Mouse (Mus musculus) heart, embryonic 16.5 days (tissue): ENCODE measurements around the gene Tspear. TPM values are rescaled to one million over a fixed set of nuclear protein-coding genes. Genes with fewer than 3 reads are reported as not detected.

Experiments used
- ATAC-seq: fragments of 200-750 bp; cut with Nextera tagmentation; replicated peaks from 2 replicates; pipeline ENCODE4 v1.8.0; 2017; ENCODE audit warnings: moderate number of reproducible peaks; ENCODE audit not compliant: insufficient read depth, low FRiP score; ENCODE audit errors: extremely low read depth
- H3K27ac ChIP-seq: fragments of 300-500 bp; sonication (generic); 2 replicates; pipeline ENCODE4 v1.5.1; 2014; ENCODE audit warnings: mild to moderate bottlenecking, low read length, control low read depth, moderate library complexity
- H3K27me3 ChIP-seq: fragments of 300-500 bp; sonication (generic); 2 replicates; pipeline ENCODE4 v1.6.1; 2014; ENCODE audit warnings: low read length, mixed read lengths; ENCODE audit not compliant: control insufficient read depth, insufficient read depth
- H3K36me3 ChIP-seq: fragments of 300-500 bp; sonication (generic); 2 replicates; pipeline ENCODE4 v1.6.1; 2014; ENCODE audit not compliant: control insufficient read depth, insufficient read depth
- H3K4me1 ChIP-seq: fragments of 300-500 bp; sonication (generic); 2 replicates; pipeline ENCODE4 v1.6.1; 2014; ENCODE audit warnings: low read length, mixed read lengths; ENCODE audit not compliant: control insufficient read depth, insufficient read depth
- H3K4me2 ChIP-seq: fragments of 300-500 bp; sonication (generic); 2 replicates; pipeline ENCODE4 v1.6.1; 2014; ENCODE audit warnings: low read depth, mild to moderate bottlenecking, control low read depth, low read length
- H3K4me3 ChIP-seq: fragments of 300-500 bp; sonication (generic); 2 replicates; pipeline ENCODE4 v1.5.1; 2014; ENCODE audit warnings: mild to moderate bottlenecking, control low read depth, low read length
- H3K9ac ChIP-seq: fragments of 300-500 bp; sonication (generic); 2 replicates; pipeline ENCODE4 v1.6.1; 2014; ENCODE audit warnings: low read length, control low read depth
- H3K9me3 ChIP-seq: fragments of 300-500 bp; sonication (generic); replicated peaks from 2 replicates; pipeline ENCODE4 v1.6.1; 2016; ENCODE audit warnings: low read length; ENCODE audit not compliant: control insufficient read depth
- WGBS: fragments of 180-500 bp; shearing (Covaris S2); extraction: QIAGEN DNeasy Blood & Tissue Kit; methylation state at CpG from one replicate; pipeline ENCODE4 v1.1.7; 2014; 5-methylcytosine and 5-hydroxymethylcytosine counted together
- polyA plus RNA-seq: library from polyadenylated mRNA; unstranded; fragments of >200 nt; fragmentation: Nextera tagmentation; extraction: Ambion mirVana; gene quantifications from 2 replicates; pipeline ENCODE4 v1.2.1, GENCODE M21; 2015

Tspear gene
- polyA plus RNA-seq, 1 experiment from 2014 or later: 0.28 TPM

DNA sequence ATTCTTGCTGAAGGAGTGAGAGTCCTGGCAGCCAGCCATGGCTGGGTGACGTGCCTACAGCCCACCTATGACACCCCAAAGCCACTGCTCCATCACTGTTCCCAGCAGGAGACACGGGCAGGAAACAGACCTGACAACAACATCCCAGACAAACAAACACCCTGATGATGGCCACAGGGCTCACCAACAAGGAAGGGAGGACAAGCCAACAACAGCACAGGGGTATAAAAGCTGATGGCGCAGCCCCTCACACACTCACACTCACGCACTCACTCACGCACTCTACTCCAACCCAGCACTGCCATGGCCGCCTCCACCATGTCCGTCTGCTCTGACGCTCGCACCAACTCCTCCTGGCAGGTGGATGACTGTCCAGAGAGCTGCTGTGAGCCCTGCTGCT lies 166.2 kb downstream of the Tspear start, which contains the start of gene Gm10318:
TSS of gene Gm10318 (plus strand) at position 301 of the 400 bp plus-strand sequence.
- WGBS: 61% methylated on average over 9 of the region's 9 CpGs
- ATAC-seq: no peak
- Histone ChIP-seq H3K36me3 (no peaks in the 10 kb centered on the region), H3K27ac (no peak within 1 kb of the TSS), H3K4me2 (no peak within 1 kb of the TSS), H3K27me3 (no peaks in the 10 kb centered on the region), H3K4me3 (no peak within 1 kb of the TSS), H3K4me1 (no peaks in the 10 kb centered on the region), H3K9ac (no peak within 1 kb of the TSS), H3K9me3 (no peaks in the 10 kb centered on the region)

DNA sequence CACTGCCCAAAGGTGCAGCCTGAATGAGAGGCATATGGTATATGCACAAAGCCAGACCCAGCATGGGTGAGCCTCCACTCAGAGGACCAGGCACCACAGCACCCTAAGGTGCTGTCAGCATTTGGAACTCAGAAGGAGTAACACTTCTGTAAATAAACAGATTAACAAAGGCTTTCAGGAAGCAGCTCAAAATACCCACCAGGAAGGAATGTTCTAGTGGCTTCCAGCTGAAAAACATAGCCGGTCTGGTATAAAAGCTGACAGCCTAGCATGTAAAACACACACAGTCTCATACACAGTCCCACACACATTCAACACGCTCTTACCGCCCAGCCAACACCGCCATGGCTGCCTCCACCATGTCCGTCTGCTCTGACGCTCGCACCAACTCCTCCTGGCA lies 175.3 kb downstream of the Tspear start, which contains the start of gene Gm3285:
TSS of gene Gm3285 (plus strand) at position 301 of the 400 bp plus-strand sequence.
- 49% methylated on average over 7 of the region's 7 CpGs for whole genome bisulfite sequencing
- no peak for ATAC-seq
- Histone ChIP-seq H3K27me3 (no peaks in the 10 kb centered on the region), H3K4me1 (no peaks in the 10 kb centered on the region), H3K4me2 (no peak within 1 kb of the TSS), H3K4me3 (no peak within 1 kb of the TSS), H3K9me3 (no peaks in the 10 kb centered on the region), H3K27ac (no peak within 1 kb of the TSS), H3K9ac (no peak within 1 kb of the TSS), H3K36me3 (no peaks in the 10 kb centered on the region)

DNA sequence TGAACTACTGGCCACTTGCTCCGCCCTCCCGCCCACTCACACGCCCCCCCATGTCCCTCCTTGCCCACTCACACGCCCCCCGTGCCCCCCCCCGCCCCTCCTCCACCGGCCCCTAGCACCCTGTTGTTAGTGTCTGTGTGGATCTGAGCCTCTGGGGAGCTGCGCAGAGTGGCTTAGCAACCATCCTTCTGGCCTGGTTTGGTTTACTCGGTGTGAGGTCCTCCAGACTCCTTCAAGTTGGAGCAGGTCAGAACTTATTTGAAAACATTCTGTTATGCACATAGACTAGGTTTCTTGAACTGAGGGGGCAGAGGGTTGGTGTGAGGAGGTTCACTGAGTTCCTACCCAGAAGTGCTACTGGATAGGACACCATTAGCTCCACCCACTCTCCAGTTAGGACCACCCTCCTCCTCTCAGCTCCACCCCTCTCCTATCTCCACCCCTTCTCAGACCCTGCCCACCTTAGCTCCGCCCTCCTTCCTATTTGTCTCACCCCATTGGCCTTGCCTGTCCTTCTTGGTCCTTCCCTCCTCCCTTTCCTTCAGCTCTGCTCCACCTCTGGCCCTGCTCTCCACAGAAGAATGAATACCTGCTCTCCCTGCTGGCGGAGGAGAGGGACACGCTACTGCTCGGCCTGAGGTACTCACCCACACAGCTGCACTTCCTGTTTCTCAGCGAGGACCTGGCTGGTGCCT lies 177.8 kb downstream of the Tspear start:
- Histone ChIP-seq H3K9me3 (no peaks in the 10 kb centered on the region), H3K9ac (no peak overlapping the region), H3K27ac (no peak overlapping the region), H3K4me1 (no peaks in the 10 kb centered on the region), H3K4me3 (no peak overlapping the region), H3K27me3 (no peaks in the 10 kb centered on the region), H3K4me2 (peak overlapping the region; percentile 39), H3K36me3 (no peaks in the 10 kb centered on the region)
- 31% methylated on average over 14 of the region's 14 CpGs for WGBS
- peak; percentile 49; the same call in 1 of the 2 replicates for ATAC-seq

DNA sequence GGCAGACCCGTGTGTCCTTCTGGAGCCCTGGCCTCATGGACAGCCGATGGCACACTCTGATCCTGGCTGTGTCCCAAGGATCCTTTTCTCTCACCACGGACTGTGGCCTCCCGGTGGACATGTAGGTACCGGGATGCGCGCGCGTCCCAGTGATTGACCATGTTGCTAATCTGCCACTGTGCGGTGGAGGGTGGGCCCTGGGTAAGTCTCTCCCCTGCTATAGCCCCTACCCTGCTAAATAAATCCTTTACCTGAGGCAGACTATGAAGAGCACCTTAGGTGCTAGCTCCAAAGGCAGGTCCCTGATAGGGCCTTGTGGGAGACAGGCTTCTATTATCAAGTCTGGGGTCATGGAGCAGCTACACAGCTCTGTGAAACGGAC lies 178.4 kb downstream of the Tspear start:
- no peaks in the 10 kb centered on the region for H3K9me3 ChIP-seq
- no peaks in the 10 kb centered on the region for H3K27me3 ChIP-seq
- no peaks in the 10 kb centered on the region for H3K36me3 ChIP-seq
- no peak for ATAC-seq
- WGBS: 31% methylated on average over 11 of the region's 11 CpGs
- no peaks in the 10 kb centered on the region for H3K4me1 ChIP-seq
- H3K4me2 ChIP-seq: peak overlapping the region; percentile 39
- no peak overlapping the region for H3K27ac ChIP-seq
- no peak overlapping the region for H3K9ac ChIP-seq
- H3K4me3 ChIP-seq: no peak overlapping the region

DNA sequence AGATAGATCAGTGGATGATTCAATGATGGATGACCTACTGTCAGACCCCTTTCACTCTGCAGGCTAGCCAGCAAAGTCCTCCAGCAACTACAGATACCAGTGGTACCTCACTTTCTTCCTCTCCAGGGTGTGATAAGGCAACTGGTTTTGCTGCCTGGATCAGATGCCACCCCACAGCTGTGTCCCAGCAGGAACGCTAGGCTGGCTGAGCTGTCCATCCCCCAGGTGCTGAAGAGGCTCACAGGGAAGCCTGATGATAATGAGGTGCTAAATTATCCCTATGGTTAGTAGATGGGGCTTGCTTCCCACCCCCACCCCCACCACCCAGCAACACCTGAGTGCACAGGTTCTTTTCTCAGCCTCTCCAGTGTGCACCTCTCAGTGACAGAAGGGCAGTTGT lies 181.2 kb downstream of the Tspear start:
- no peak for ATAC-seq
- H3K4me1 ChIP-seq: no peaks in the 10 kb centered on the region
- no peaks in the 10 kb centered on the region for H3K9me3 ChIP-seq
- no peak overlapping the region for H3K9ac ChIP-seq
- no peak overlapping the region for H3K27ac ChIP-seq
- no peak overlapping the region for H3K4me3 ChIP-seq
- no peak overlapping the region for H3K4me2 ChIP-seq
- no peaks in the 10 kb centered on the region for H3K27me3 ChIP-seq
- no peaks in the 10 kb centered on the region for H3K36me3 ChIP-seq
- WGBS: 5% methylated on average over 1 of the region's 1 CpGs

DNA sequence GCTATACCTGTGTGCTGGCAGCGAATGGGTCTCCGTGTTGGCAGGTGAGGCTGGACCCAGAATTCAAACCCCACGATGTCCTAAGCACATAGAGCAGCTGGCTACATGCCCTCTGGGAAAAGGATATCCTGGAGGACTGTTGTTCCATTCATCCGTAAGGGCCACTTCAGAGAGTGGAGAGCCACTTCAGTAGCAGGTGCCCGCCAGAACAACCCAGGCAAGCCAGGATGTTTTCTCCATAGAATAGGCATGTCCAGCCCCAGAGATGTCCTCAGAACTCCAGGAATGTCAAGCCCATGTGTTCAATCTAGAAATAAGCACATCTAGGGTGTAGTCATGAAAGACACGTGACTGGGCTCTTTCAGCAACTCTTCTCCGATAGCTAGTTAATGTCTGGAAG lies 183.3 kb downstream of the Tspear start:
- Histone ChIP-seq H3K27ac (no peak overlapping the region), H3K36me3 (no peaks in the 10 kb centered on the region), H3K9ac (no peak overlapping the region), H3K4me3 (no peak overlapping the region), H3K27me3 (no peaks in the 10 kb centered on the region), H3K9me3 (no peaks in the 10 kb centered on the region), H3K4me1 (no peaks in the 10 kb centered on the region), H3K4me2 (no peak overlapping the region)
- ATAC-seq: no peak
- WGBS: 68% methylated on average over 7 of the region's 7 CpGs

DNA sequence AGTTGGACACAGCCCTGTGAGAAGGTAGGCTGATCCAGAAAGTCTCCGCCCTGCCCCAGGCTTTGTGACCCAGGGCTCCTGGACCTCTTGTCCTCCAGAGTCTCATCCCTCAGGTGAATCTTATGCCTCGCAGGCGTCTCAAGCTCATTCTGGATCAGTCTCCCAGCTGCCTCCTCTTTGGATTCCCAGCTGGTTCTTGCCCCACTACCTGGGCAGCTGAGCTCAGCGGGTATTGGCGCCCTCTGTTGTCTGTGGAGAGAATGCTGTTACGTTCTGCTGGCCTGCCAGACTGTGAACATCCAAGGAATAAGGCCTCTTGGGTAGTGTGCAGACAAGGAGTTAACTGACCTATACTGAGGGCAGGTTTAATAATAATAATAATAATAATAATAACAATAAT lies 192.6 kb downstream of the Tspear start:
- Histone ChIP-seq H3K27ac (no peak overlapping the region), H3K36me3 (no peaks in the 10 kb centered on the region), H3K9me3 (no peaks in the 10 kb centered on the region), H3K9ac (no peak overlapping the region), H3K27me3 (no peaks in the 10 kb centered on the region), H3K4me1 (no peaks in the 10 kb centered on the region), H3K4me2 (no peak overlapping the region), H3K4me3 (no peak overlapping the region)
- ATAC-seq: no peak
- 58% methylated on average over 6 of the region's 6 CpGs for WGBS

DNA sequence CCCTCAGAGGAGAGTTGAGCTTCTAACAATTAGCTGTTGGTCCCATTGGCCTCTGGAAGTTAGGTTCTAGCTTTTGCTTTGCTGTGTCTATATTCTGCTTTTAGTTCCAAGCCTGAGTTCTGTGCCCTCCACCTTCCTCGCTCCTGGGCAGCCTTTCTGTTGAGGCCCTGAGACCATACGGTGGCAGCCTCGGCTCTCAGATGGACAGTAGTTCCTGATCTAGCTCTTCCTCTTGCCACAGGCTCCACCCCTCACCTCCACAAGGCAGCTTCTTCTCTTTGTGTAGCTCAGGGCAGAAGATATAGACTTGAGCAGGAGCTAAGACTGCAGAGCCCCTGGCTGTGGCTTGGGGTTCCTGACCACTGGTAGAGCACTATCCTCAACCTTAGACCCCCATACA lies 193.9 kb downstream of the Tspear start:
- Histone ChIP-seq H3K27me3 (no peaks in the 10 kb centered on the region), H3K9ac (no peak overlapping the region), H3K9me3 (no peaks in the 10 kb centered on the region), H3K36me3 (no peaks in the 10 kb centered on the region), H3K27ac (no peak overlapping the region), H3K4me1 (no peaks in the 10 kb centered on the region), H3K4me2 (no peak overlapping the region), H3K4me3 (no peak overlapping the region)
- no peak for ATAC-seq
- WGBS: 47% methylated on average over 3 of the region's 3 CpGs

DNA sequence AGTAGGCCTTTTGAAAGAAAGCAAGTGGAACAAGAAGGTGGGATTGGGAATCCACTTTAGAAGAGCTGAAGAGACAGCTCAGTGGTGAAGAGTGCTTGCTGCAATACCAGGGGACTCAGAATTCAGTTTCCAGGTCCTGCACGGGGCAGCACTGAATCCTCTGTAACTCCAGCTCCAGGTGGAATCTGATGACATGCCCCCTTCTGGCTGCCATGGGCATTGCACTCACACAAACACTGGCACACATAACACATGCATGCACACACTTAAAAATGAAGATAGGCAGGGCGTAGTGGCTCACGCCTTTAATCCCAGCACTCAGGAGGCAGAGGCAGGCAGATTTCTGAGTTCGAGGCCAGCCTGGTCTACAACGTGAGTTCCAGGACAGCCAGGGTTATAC lies 196.2 kb downstream of the Tspear start:
- Histone ChIP-seq H3K4me2 (no peak overlapping the region), H3K9me3 (no peaks in the 10 kb centered on the region), H3K27me3 (0 out of 2 replicates have a peak, but pooled peaks cover 2% of the 10 kb centered on the region), H3K4me3 (no peak overlapping the region), H3K4me1 (no peaks in the 10 kb centered on the region), H3K36me3 (no peaks in the 10 kb centered on the region), H3K27ac (no peak overlapping the region), H3K9ac (no peak overlapping the region)
- 81% methylated on average over 5 of the region's 5 CpGs for whole genome bisulfite sequencing
- ATAC-seq: no peak
